29 mouse cellular contexts compared by ENCODE assay signal in genomic region chr8:51523163-51523562, GRCm38 (mm10).
DNase-seq lines count a peak whose midpoint lies in the region; ATAC-seq and TF ChIP-seq lines count a peak whose summit lies in the region.
"Had no signal": no experiment of that assay in that cellular context is flagged by ENCODE, and none has a peak within 500 bp of the region (broad histone marks: within the 10 kb centered on the region; RNA-seq: fewer than 3 reads in every experiment).

No protein-coding gene starts in this region.

- H3K36me3 ChIP-seq in lung, embryonic 14.5 days (ENCODE audit: insufficient read depth): no peaks in the 10 kb centered on the region
- no peaks in the 10 kb centered on the region for H3K36me3 ChIP-seq in lung, postnatal 0 days (ENCODE audit: insufficient read depth, low read length)
- H3K36me3 ChIP-seq: embryonic facial prominence, embryonic 13.5 days; forebrain, embryonic 10.5 days; G1E; heart, embryonic 10.5 days; heart, embryonic 13.5 days; hindbrain, embryonic 12.5 days; hindbrain, embryonic 15.5 days had no signal

- TF ChIP-seq POLR2A in lung, adult 2 months (IDR thresholded peaks at IDR 0.05; ENCODE audit: borderline replicate concordance, extremely low read depth, low read depth, low read length): no peak

- no peak overlapping the region for H3K27ac ChIP-seq in lung, embryonic 14.5 days (ENCODE audit: low read depth)
- H3K27ac ChIP-seq in lung, postnatal 0 days (ENCODE audit: low read length): no peak overlapping the region
- H3K27ac ChIP-seq: embryonic facial prominence, embryonic 13.5 days; forebrain, embryonic 10.5 days; forebrain, embryonic 13.5 days; heart, adult 2 months; heart, embryonic 10.5 days; heart, embryonic 13.5 days; hindbrain, embryonic 12.5 days; hindbrain, embryonic 15.5 days had no signal

- no peaks in the 10 kb centered on the region for H3K27me3 ChIP-seq in lung, embryonic 14.5 days (ENCODE audit: insufficient read depth, low read length)
- H3K27me3 ChIP-seq in lung, postnatal 0 days (replicated peaks; ENCODE audit: insufficient read depth, low read length): no peaks in the 10 kb centered on the region
- H3K27me3 ChIP-seq: CH12.LX; embryonic facial prominence, embryonic 13.5 days; forebrain, embryonic 13.5 days; heart, embryonic 13.5 days; hindbrain, embryonic 12.5 days; hindbrain, embryonic 15.5 days; Patski had no signal

- whole genome bisulfite sequencing in lung, embryonic 14.5 days: 32% methylated on average over 2 of the region's 2 CpGs
- WGBS in lung, postnatal 0 days: 34% methylated on average over 2 of the region's 2 CpGs
- 46% methylated on average over 2 of the region's 2 CpGs for WGBS in lung, adult 2 months

- TF ChIP-seq CTCF in lung, embryonic 14.5 days (IDR thresholded peaks at IDR 0.05; ENCODE audit: low read depth): no peak
- TF ChIP-seq CTCF in lung, postnatal 0 days (IDR thresholded peaks at IDR 0.05): no peak
- TF ChIP-seq CTCF in lung, adult 2 months (IDR thresholded peaks at IDR 0.05; ENCODE audit: insufficient read depth, low read length): no peak

- peak; percentile 80 for DNase-seq in lung, embryonic 14.5 days
- DNase-seq in lung, postnatal 4 days: no peak
- DNase-seq in lung, postnatal 0 days (ENCODE audit: low spot score): peak; percentile 7
- no peak for DNase-seq in lung, adult 2 months
- peak; percentile 6 for DNase-seq in lung, postnatal 10 days
- DNase-seq in mesoderm, embryonic 11.5 days (ENCODE audit: low read depth, low spot score): peak; percentile 1
- DNase-seq in retina, embryonic 14.5 days (ENCODE audit: low spot score): no peak
- DNase-seq: adrenal gland, postnatal 10 days; adrenal gland, postnatal 36 days; B cell, adult 2 months; cerebellum, adult 11 months; cerebellum, adult 2 months; cerebellum, adult 9-11 months; cerebellum, postnatal 25 days; gastrocnemius, postnatal 10 days; gastrocnemius, postnatal 36 days; heart, adult 2 months had no signal

- H3K9ac ChIP-seq in lung, embryonic 14.5 days: no peak overlapping the region
- H3K9ac ChIP-seq in lung, postnatal 0 days (replicated peaks; ENCODE audit: low read depth): no peak overlapping the region
- H3K9ac ChIP-seq: embryonic facial prominence, embryonic 13.5 days; forebrain, embryonic 13.5 days; heart, embryonic 13.5 days; hindbrain, embryonic 12.5 days; hindbrain, embryonic 15.5 days had no signal

- ATAC-seq in lung, embryonic 14.5 days (ENCODE audit: insufficient read depth): peak; percentile 93
- no peak for ATAC-seq in lung, postnatal 0 days
- ATAC-seq in megakaryocyte progenitor cell, adult 5-6 weeks (replicated peaks; ENCODE audit: poor library complexity): no peak
- ATAC-seq: forebrain, embryonic 13.5 days; forebrain, embryonic 16.5 days; Patski had no signal

- no peaks in the 10 kb centered on the region for H3K9me3 ChIP-seq in lung, embryonic 14.5 days (ENCODE audit: low read depth, low read length)
- no peaks in the 10 kb centered on the region for H3K9me3 ChIP-seq in lung, postnatal 0 days (ENCODE audit: low read length)
- H3K9me3 ChIP-seq: embryonic facial prominence, embryonic 13.5 days; forebrain, embryonic 10.5 days; forebrain, embryonic 13.5 days; G1E; heart, embryonic 10.5 days; heart, embryonic 13.5 days; hindbrain, embryonic 12.5 days; hindbrain, embryonic 15.5 days had no signal

- H3K4me2 ChIP-seq in lung, embryonic 14.5 days: no peak overlapping the region
- H3K4me2 ChIP-seq in lung, postnatal 0 days (replicated peaks; ENCODE audit: low read depth, low read length): no peak overlapping the region
- H3K4me2 ChIP-seq: embryonic facial prominence, embryonic 13.5 days; forebrain, embryonic 13.5 days; heart, embryonic 13.5 days; hindbrain, embryonic 12.5 days; hindbrain, embryonic 15.5 days had no signal

- H3K4me3 ChIP-seq in lung, embryonic 14.5 days (ENCODE audit: low read depth, low read length): no peak overlapping the region
- no peak overlapping the region for H3K4me3 ChIP-seq in lung, postnatal 0 days (ENCODE audit: low read depth, low read length)
- H3K4me3 ChIP-seq in lung, adult 2 months (replicated peaks; ENCODE audit: extremely low read depth, low read depth, low read length): no peak overlapping the region
- H3K4me3 ChIP-seq: embryonic facial prominence, embryonic 13.5 days; forebrain, embryonic 10.5 days; forebrain, embryonic 13.5 days; heart, adult 2 months; heart, embryonic 10.5 days; heart, embryonic 13.5 days; hindbrain, embryonic 12.5 days; hindbrain, embryonic 15.5 days had no signal

- TF ChIP-seq EP300 in lung, postnatal 0 days (IDR thresholded peaks at IDR 0.05): no peak

- H3K4me1 ChIP-seq in lung, embryonic 14.5 days (ENCODE audit: insufficient read depth): no peaks in the 10 kb centered on the region
- no peaks in the 10 kb centered on the region for H3K4me1 ChIP-seq in lung, postnatal 0 days (ENCODE audit: insufficient read depth, low read depth, low read length)
- H3K4me1 ChIP-seq in lung, adult 2 months (ENCODE audit: control insufficient read depth, insufficient read depth, low read length): no peaks in the 10 kb centered on the region
- H3K4me1 ChIP-seq: embryonic facial prominence, embryonic 13.5 days; forebrain, embryonic 10.5 days; forebrain, embryonic 13.5 days; heart, embryonic 10.5 days; heart, embryonic 13.5 days; hindbrain, embryonic 12.5 days; hindbrain, embryonic 15.5 days had no signal

Comparison
In these comparisons a context has a peak if more than half of its experiments do, and no peak if none do; other contexts are left out.
1. DNase-seq: peak in lung, embryonic 14.5 days (single experiment), lung, postnatal 0 days (single experiment), lung, postnatal 10 days (single experiment) and mesoderm, embryonic 11.5 days (single experiment); none in lung, postnatal 4 days (0 of 2), lung, adult 2 months (single experiment) and retina, embryonic 14.5 days (single experiment).